ENCODE assay signal across 26 mouse cellular contexts in the genomic region with DNA sequence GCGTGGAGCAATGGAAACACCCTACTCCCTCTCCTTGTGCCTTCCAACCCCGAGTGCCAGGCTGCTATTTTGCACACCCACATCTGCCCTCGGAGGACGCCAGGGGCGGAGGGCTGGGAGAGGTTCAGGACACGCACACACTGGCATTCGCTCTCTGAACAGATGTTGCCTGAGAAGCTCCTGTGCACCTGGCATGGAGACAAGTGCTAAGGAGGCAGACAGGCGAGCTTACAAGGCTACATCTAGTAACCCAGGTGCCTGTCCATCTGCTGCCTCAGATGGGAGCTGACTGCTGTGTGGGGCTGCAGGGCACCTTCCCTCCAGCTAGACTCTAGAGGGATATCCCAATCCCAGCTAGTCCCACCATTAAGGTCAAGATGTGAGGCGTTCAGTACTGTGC. TPM values are rescaled to one million over a fixed set of nuclear protein-coding genes. Genes with fewer than 3 reads are reported as not detected.
DNase-seq lines count a peak whose midpoint lies in the region; ATAC-seq lines count a peak whose summit lies in the region.
"Had no signal": no experiment of that assay in that cellular context is flagged by ENCODE, and none has a peak within 500 bp of the region (broad histone marks: within the 10 kb centered on the region; RNA-seq: fewer than 3 reads in every experiment).

No protein-coding gene starts in this region.

- no peak overlapping the region for H3K4me2 ChIP-seq in hindbrain, embryonic 15.5 days
- no peak overlapping the region for H3K4me2 ChIP-seq in hindbrain, embryonic 11.5 days (replicated peaks; ENCODE audit: low read depth, low read length)
- H3K4me2 ChIP-seq in midbrain, embryonic 14.5 days (ENCODE audit: low read length) = no peak overlapping the region
- H3K4me2 ChIP-seq: embryonic facial prominence, embryonic 12.5 days; forebrain, embryonic 15.5 days; hindbrain, embryonic 12.5 days; intestine, embryonic 15.5 days; liver, embryonic 13.5 days; lung, embryonic 14.5 days; midbrain, embryonic 11.5 days had no signal

- H3K27ac ChIP-seq in hindbrain, embryonic 15.5 days (replicated peaks) = peak overlapping the region; percentile 59; the same call in 1 of the 2 replicates
- no peak overlapping the region for H3K27ac ChIP-seq in hindbrain, embryonic 11.5 days (ENCODE audit: low read depth, low read length)
- 0 out of 2 replicates have a peak overlapping the region, but pooled peaks have one; percentile 13 for H3K27ac ChIP-seq in midbrain, embryonic 10.5 days (replicated peaks)
- H3K27ac ChIP-seq in midbrain, embryonic 14.5 days (replicated peaks; ENCODE audit: low read depth, low read length) = no peak overlapping the region
- H3K27ac ChIP-seq: embryonic facial prominence, embryonic 12.5 days; heart, embryonic 10.5 days; hindbrain, embryonic 12.5 days; intestine, embryonic 15.5 days; liver, embryonic 13.5 days had no signal

- H3K9me3 ChIP-seq in hindbrain, embryonic 15.5 days = no peaks in the 10 kb centered on the region
- H3K9me3 ChIP-seq in hindbrain, embryonic 11.5 days (ENCODE audit: control insufficient read depth, low read length) = no peaks in the 10 kb centered on the region
- H3K9me3 ChIP-seq in midbrain, embryonic 10.5 days (replicated peaks) = no peaks in the 10 kb centered on the region
- H3K9me3 ChIP-seq in midbrain, embryonic 14.5 days (ENCODE audit: control insufficient read depth, low read length) = no peaks in the 10 kb centered on the region
- H3K9me3 ChIP-seq: embryonic facial prominence, embryonic 12.5 days; forebrain, embryonic 15.5 days; heart, embryonic 10.5 days; hindbrain, embryonic 12.5 days; intestine, embryonic 15.5 days; liver, embryonic 13.5 days had no signal

- no peak overlapping the region for H3K9ac ChIP-seq in hindbrain, embryonic 15.5 days
- H3K9ac ChIP-seq in hindbrain, embryonic 11.5 days (ENCODE audit: low read depth, low read length) = no peak overlapping the region
- H3K9ac ChIP-seq in midbrain, embryonic 14.5 days (replicated peaks; ENCODE audit: low read length) = no peak overlapping the region
- H3K9ac ChIP-seq: embryonic facial prominence, embryonic 12.5 days; forebrain, embryonic 15.5 days; hindbrain, embryonic 12.5 days; intestine, embryonic 15.5 days; liver, embryonic 13.5 days; lung, embryonic 14.5 days had no signal

- 76% methylated on average over 9 of the region's 9 CpGs for WGBS in hindbrain, embryonic 15.5 days
- WGBS in hindbrain, embryonic 11.5 days = 82% methylated on average over 9 of the region's 9 CpGs
- WGBS in midbrain, embryonic 10.5 days = 87% methylated on average over 9 of the region's 9 CpGs
- WGBS in midbrain, embryonic 14.5 days = 83% methylated on average over 9 of the region's 9 CpGs

- H3K27me3 ChIP-seq in hindbrain, embryonic 15.5 days = no peaks in the 10 kb centered on the region
- no peaks in the 10 kb centered on the region for H3K27me3 ChIP-seq in hindbrain, embryonic 11.5 days (ENCODE audit: control insufficient read depth, insufficient read depth, low read length)
- H3K27me3 ChIP-seq in midbrain, embryonic 10.5 days (ENCODE audit: low read depth, poor library complexity, severe bottlenecking) = no peaks in the 10 kb centered on the region; the same call in 1 of the 2 replicates
- no peaks in the 10 kb centered on the region for H3K27me3 ChIP-seq in midbrain, embryonic 14.5 days (ENCODE audit: control insufficient read depth, insufficient read depth, low read length)
- H3K27me3 ChIP-seq: embryonic facial prominence, embryonic 12.5 days; forebrain, embryonic 15.5 days; hindbrain, embryonic 12.5 days; intestine, embryonic 15.5 days had no signal

- H3K4me1 ChIP-seq in hindbrain, embryonic 15.5 days (replicated peaks) = peaks cover 23% of the 10 kb centered on the region
- no peaks in the 10 kb centered on the region; the same call in 1 of the 2 replicates for H3K4me1 ChIP-seq in hindbrain, embryonic 11.5 days (replicated peaks; ENCODE audit: control insufficient read depth, insufficient read depth, low read length)
- peaks cover 19% of the 10 kb centered on the region for H3K4me1 ChIP-seq in midbrain, embryonic 10.5 days
- 0 out of 2 replicates have a peak, but pooled peaks cover 2% of the 10 kb centered on the region for H3K4me1 ChIP-seq in midbrain, embryonic 14.5 days (ENCODE audit: control insufficient read depth, insufficient read depth, low read length)
- H3K4me1 ChIP-seq: embryonic facial prominence, embryonic 12.5 days; intestine, embryonic 15.5 days had no signal

- DNase-seq in hindbrain, embryonic 11.5 days (ENCODE audit: low spot score) = no peak
- no peak for DNase-seq in midbrain, embryonic 10.5 days (ENCODE audit: low spot score)
- DNase-seq in midbrain, embryonic 14.5 days = no peak
- peak; percentile 73 for DNase-seq in cerebellum, adult 9-11 months
- no peak for DNase-seq in embryo, embryonic 9.5 days (ENCODE audit: extremely low spot score)
- no peak for DNase-seq in kidney, postnatal 10 days
- DNase-seq: adrenal gland, adult 8-10 months; kidney, postnatal 4 days; layer of hippocampus, postnatal 36 days; liver, embryonic 13.5 days; lung, embryonic 14.5 days; lung, postnatal 36 days; right cerebral cortex, postnatal 25 days; thymus, adult 18-20 months had no signal

- no peak for ATAC-seq in hindbrain, embryonic 15.5 days (ENCODE audit: low FRiP score, low read depth)
- ATAC-seq in hindbrain, embryonic 11.5 days (ENCODE audit: low FRiP score) = no peak
- ATAC-seq in midbrain, embryonic 14.5 days (ENCODE audit: low FRiP score, low TSS enrichment) = no peak
- ATAC-seq in erythroid progenitor cell, adult 5-6 weeks (replicated peaks; ENCODE audit: low FRiP score, poor library complexity, severe bottlenecking) = 0 out of 2 replicates have a peak, but pooled peaks have one; percentile 15
- ATAC-seq: forebrain, embryonic 15.5 days; intestine, embryonic 15.5 days had no signal

- no peak overlapping the region for H3K4me3 ChIP-seq in hindbrain, embryonic 15.5 days
- no peak overlapping the region for H3K4me3 ChIP-seq in hindbrain, embryonic 11.5 days (ENCODE audit: low read depth, low read length)
- no peak overlapping the region for H3K4me3 ChIP-seq in midbrain, embryonic 10.5 days
- H3K4me3 ChIP-seq in midbrain, embryonic 14.5 days (replicated peaks; ENCODE audit: low read depth, low read length) = no peak overlapping the region
- H3K4me3 ChIP-seq: embryonic facial prominence, embryonic 12.5 days; erythroblast, embryonic 14.5 days; forebrain, embryonic 15.5 days; heart, embryonic 10.5 days; hindbrain, embryonic 12.5 days; intestine, embryonic 15.5 days; liver, embryonic 13.5 days; myocyte had no signal

- no peaks in the 10 kb centered on the region for H3K36me3 ChIP-seq in hindbrain, embryonic 15.5 days
- H3K36me3 ChIP-seq in hindbrain, embryonic 11.5 days (ENCODE audit: control insufficient read depth, insufficient read depth, low read length) = no peaks in the 10 kb centered on the region
- no peaks in the 10 kb centered on the region for H3K36me3 ChIP-seq in midbrain, embryonic 10.5 days
- H3K36me3 ChIP-seq in midbrain, embryonic 14.5 days (ENCODE audit: control insufficient read depth, insufficient read depth, low read length) = no peaks in the 10 kb centered on the region
- H3K36me3 ChIP-seq: embryonic facial prominence, embryonic 12.5 days; forebrain, embryonic 15.5 days; heart, embryonic 10.5 days; hindbrain, embryonic 12.5 days; intestine, embryonic 15.5 days; liver, embryonic 13.5 days had no signal

RNA-seq across cellular contexts. Expression of a gene that starts 0.8 kb away (rescaled TPM):
- 3.9 and 5.3 TPM in 2 replicates for polyA plus RNA-seq in hindbrain, embryonic 15.5 days (2015; fragmentation: Nextera tagmentation; extraction: Ambion mirVana)
- polyA plus RNA-seq in hindbrain, embryonic 11.5 days (2014; fragmentation: Nextera tagmentation; extraction: Ambion mirVana) = 0.59 and 0.88 TPM in 2 replicates
- 0.41 and 0.91 TPM in 2 replicates for polyA plus RNA-seq in midbrain, embryonic 10.5 days (2016; fragmentation: Nextera tagmentation; extraction: Ambion mirVana)
- polyA plus RNA-seq in midbrain, embryonic 14.5 days (2014; fragmentation: Nextera tagmentation; extraction: Ambion mirVana) = 1.9 and 3.8 TPM in 2 replicates
- total RNA-seq in erythroid progenitor cell, adult 5-6 weeks (2015; ENCODE audit: low replicate concordance) = not detected in 2 replicates
- total RNA-seq in erythroid progenitor cell, adult 5-6 weeks (2017; ENCODE audit: low replicate concordance) = not detected in 2 replicates
- total RNA-seq: common myeloid progenitor, adult 5-6 weeks; neutrophil, adult 5-6 weeks had no signal
- polyA plus RNA-seq: erythroblast, embryonic 14.5 days; heart, embryonic 10.5 days had no signal

RNA-seq across cellular contexts. Expression of a gene that starts 4.1 kb away (rescaled TPM):
- polyA plus RNA-seq in hindbrain, embryonic 15.5 days (2015; fragmentation: Nextera tagmentation; extraction: Ambion mirVana) = 1.4 and 1.5 TPM in 2 replicates
- 1.4 and 1.9 TPM in 2 replicates for polyA plus RNA-seq in hindbrain, embryonic 11.5 days (2014; fragmentation: Nextera tagmentation; extraction: Ambion mirVana)
- 0.43 and 1.4 TPM in 2 replicates for polyA plus RNA-seq in midbrain, embryonic 10.5 days (2016; fragmentation: Nextera tagmentation; extraction: Ambion mirVana)
- polyA plus RNA-seq in midbrain, embryonic 14.5 days (2014; fragmentation: Nextera tagmentation; extraction: Ambion mirVana) = 0.93 and 1.2 TPM in 2 replicates
- not detected in 2 replicates for total RNA-seq in erythroid progenitor cell, adult 5-6 weeks (2015; ENCODE audit: low replicate concordance)
- not detected in 2 replicates for total RNA-seq in erythroid progenitor cell, adult 5-6 weeks (2017; ENCODE audit: low replicate concordance)
- total RNA-seq: common myeloid progenitor, adult 5-6 weeks had no signal
- polyA plus RNA-seq: erythroblast, embryonic 14.5 days; heart, embryonic 10.5 days had no signal

RNA-seq across cellular contexts. Expression of a gene that starts 20.0 kb away (rescaled TPM):
- 28.5 and 31.8 TPM in 2 replicates for polyA plus RNA-seq in hindbrain, embryonic 15.5 days (2015; fragmentation: Nextera tagmentation; extraction: Ambion mirVana)
- polyA plus RNA-seq in hindbrain, embryonic 11.5 days (2014; fragmentation: Nextera tagmentation; extraction: Ambion mirVana) = 27.0 and 32.3 TPM in 2 replicates
- polyA plus RNA-seq in midbrain, embryonic 10.5 days (2016; fragmentation: Nextera tagmentation; extraction: Ambion mirVana) = 35.9 and 37.0 TPM in 2 replicates
- polyA plus RNA-seq in midbrain, embryonic 14.5 days (2014; fragmentation: Nextera tagmentation; extraction: Ambion mirVana) = 24.7 and 26.4 TPM in 2 replicates
- total RNA-seq in erythroid progenitor cell, adult 5-6 weeks (2015; ENCODE audit: low replicate concordance) = 3.4 and 6.5 TPM in 2 replicates
- 5.8 and 19.2 TPM in 2 replicates for total RNA-seq in erythroid progenitor cell, adult 5-6 weeks (2017; ENCODE audit: low replicate concordance)

Comparison
In these comparisons a context has a peak if more than half of its experiments do, and no peak if none do; other contexts are left out.
1. H3K27ac ChIP-seq: peak in hindbrain, embryonic 15.5 days (single experiment) and midbrain, embryonic 10.5 days (single experiment); none in hindbrain, embryonic 11.5 days (single experiment) and midbrain, embryonic 14.5 days (single experiment).